Mouse (Mus musculus) limb, embryonic 10.5 days (tissue): ENCODE measurements around the gene Tmem44. TPM values are rescaled to one million over a fixed set of nuclear protein-coding genes. Genes with fewer than 3 reads are reported as not detected.

Source experiments
- DNase-seq: peaks from one replicate; pipeline ENCODE4 v3.0.0-alpha.2; 2017; ENCODE audit warnings: low spot score
- H3K27ac ChIP-seq: fragments of 300-500 bp; sonication (generic); 2 replicates; pipeline ENCODE4 v1.5.1; 2016; ENCODE audit warnings: mild to moderate bottlenecking
- H3K27me3 ChIP-seq: fragments of 300-500 bp; sonication (generic); 2 replicates; pipeline ENCODE4 v1.6.1; 2016; ENCODE audit warnings: low read depth, mild to moderate bottlenecking; ENCODE audit not compliant: poor library complexity, severe bottlenecking
- H3K36me3 ChIP-seq: fragments of 300-500 bp; sonication (generic); 2 replicates; pipeline ENCODE4 v1.6.1; 2016; ENCODE audit warnings: mild to moderate bottlenecking, moderate library complexity
- H3K4me1 ChIP-seq: fragments of 300-500 bp; sonication (generic); 2 replicates; pipeline ENCODE4 v1.6.1; 2016
- H3K4me3 ChIP-seq: fragments of 300-500 bp; sonication (generic); 2 replicates; pipeline ENCODE4 v1.5.1; 2016; ENCODE audit warnings: mild to moderate bottlenecking, moderate library complexity
- H3K9me3 ChIP-seq: fragments of 300-500 bp; sonication (generic); replicated peaks from 2 replicates; pipeline ENCODE4 v1.6.1; 2016; ENCODE audit warnings: mild to moderate bottlenecking
- WGBS: fragments of 180-500 bp; shearing (Covaris S2); methylation state at CpG from one replicate; pipeline ENCODE4 v1.1.7; 2016; 5-methylcytosine and 5-hydroxymethylcytosine counted together
- polyA plus RNA-seq: library from polyadenylated mRNA; unstranded; fragments of >200 nt; fragmentation: Nextera tagmentation; extraction: Ambion mirVana; gene quantifications from 2 replicates; pipeline ENCODE4 v1.2.1, GENCODE M21; 2016

Gene Tmem44
- polyA plus RNA-seq, 1 experiment from 2014 or later = 21.6 TPM

DNA sequence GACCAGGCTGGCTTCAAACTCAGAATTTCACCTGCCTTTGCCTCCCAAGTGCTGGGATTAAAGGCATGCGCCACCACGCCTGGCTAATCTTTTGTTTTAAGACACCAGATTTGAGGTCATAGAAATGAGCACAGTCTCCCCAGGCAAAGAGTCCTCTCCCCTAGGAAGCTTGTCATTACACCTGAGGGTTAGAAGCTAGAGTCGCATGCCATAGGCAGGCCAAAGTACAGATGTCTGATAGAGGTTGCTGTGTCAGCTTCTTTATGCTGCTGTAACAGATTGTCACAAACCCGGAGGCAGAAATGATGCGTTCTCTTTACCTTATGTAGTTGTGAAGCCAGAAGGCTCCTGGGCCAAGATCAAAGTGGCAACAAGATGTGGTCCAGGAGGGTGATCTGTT, 53.3 kb downstream of the Tmem44 start:
- no peak for DNase-seq
- Histone ChIP-seq H3K27me3 (no peaks in the 10 kb centered on the region), H3K36me3 (no peaks in the 10 kb centered on the region), H3K9me3 (no peaks in the 10 kb centered on the region), H3K4me1 (peaks cover 21% of the 10 kb centered on the region), H3K4me3 (no peak overlapping the region), H3K27ac (no peak overlapping the region)
- 90% methylated on average over 5 of the region's 5 CpGs for WGBS

DNA sequence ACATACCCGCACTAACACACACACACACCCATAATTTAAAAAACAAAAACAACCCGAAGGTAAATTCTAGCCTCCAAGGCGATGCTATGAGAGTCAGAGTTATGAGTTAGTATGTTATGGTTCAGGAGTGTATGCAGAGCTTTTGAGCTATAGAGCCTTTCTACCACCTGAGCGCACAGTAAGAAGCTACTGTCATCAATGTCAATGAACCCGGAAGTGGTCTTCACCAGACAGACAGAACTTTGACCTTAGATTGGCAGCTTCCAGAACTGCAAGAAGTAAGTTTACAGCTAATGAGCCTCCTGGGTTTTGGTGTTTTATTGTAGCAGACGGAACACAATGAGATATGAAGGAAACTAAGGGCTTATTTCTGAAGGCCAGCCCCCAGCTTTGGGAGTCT, 55.8 kb downstream of the Tmem44 start:
- H3K36me3 ChIP-seq = no peaks in the 10 kb centered on the region
- no peak overlapping the region for H3K4me3 ChIP-seq
- H3K27me3 ChIP-seq = no peaks in the 10 kb centered on the region
- no peak overlapping the region for H3K27ac ChIP-seq
- 90% methylated on average over 6 of the region's 6 CpGs for WGBS
- H3K4me1 ChIP-seq = peaks cover 12% of the 10 kb centered on the region
- H3K9me3 ChIP-seq = no peaks in the 10 kb centered on the region
- no peak for DNase-seq

DNA sequence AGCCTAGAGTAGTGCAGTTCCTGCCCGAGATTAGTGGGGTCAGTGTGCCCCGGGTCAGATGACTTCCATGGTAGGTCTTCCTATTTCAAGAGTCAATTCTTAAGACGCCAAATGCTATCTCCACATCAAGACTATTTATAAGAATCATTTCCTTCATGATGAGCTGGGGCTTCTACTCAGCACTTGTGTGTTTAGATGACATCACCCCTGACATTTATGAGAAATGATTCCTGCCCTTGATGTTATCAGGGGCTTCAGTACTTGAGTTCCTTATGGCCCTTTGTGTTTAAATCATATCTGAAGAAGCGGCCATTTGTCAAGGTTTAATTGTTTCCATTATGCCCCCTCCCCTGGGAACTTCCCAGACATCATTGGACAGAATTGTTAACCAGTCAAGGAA, 58.9 kb downstream of the Tmem44 start:
- Histone ChIP-seq H3K4me1 (0 out of 2 replicates have a peak, but pooled peaks cover 3% of the 10 kb centered on the region), H3K4me3 (no peak overlapping the region), H3K36me3 (no peaks in the 10 kb centered on the region), H3K9me3 (no peaks in the 10 kb centered on the region), H3K27ac (no peak overlapping the region), H3K27me3 (no peaks in the 10 kb centered on the region)
- DNase-seq = no peak
- 77% methylated on average over 4 of the region's 4 CpGs for WGBS

DNA sequence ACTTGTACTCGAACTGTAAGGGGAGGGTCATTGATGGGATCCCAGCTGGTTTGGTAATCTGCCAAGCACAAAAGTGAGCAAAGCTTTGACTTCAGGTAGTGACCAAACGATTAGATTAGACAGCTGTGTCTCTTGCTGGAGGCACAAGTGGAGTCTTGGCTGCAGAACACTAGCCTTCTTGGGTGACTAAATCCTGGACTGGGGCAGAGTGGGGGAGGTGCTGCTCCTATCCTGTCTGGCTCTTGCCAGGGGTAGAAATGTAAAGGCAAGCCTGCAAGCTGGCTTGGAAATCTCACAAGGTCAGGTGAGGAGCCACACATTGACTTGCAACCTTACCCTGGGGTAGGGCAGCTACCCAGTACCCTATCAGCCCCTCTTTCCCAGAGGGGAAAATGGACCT, 59.9 kb downstream of the Tmem44 start:
- Histone ChIP-seq H3K36me3 (no peaks in the 10 kb centered on the region), H3K9me3 (no peaks in the 10 kb centered on the region), H3K27me3 (no peaks in the 10 kb centered on the region), H3K27ac (no peak overlapping the region), H3K4me1 (0 out of 2 replicates have a peak, but pooled peaks cover 3% of the 10 kb centered on the region), H3K4me3 (no peak overlapping the region)
- WGBS = 81% methylated on average over 2 of the region's 2 CpGs
- DNase-seq = no peak

DNA sequence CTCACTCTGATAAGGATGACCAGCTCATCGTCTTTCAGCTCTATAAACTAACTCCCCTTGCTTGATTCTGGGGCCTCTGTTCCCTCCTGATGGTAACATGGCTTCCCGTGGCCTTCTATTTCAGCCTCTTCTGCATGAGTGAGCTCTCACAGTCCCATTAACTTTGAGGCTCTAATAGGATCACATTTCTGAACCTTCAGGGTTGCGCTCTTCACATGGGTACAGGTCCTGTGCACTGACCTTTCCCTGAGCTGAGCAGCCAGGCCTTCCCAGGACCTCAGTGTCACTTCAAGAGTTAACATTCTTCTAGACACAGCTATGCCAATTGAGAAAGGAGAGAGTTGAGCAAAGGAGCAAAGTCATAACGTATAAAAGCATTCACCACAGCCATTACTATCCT, 60.3 kb downstream of the Tmem44 start:
- H3K4me1 ChIP-seq = 0 out of 2 replicates have a peak, but pooled peaks cover 3% of the 10 kb centered on the region
- H3K27ac ChIP-seq = no peak overlapping the region
- no peak for DNase-seq
- H3K27me3 ChIP-seq = no peaks in the 10 kb centered on the region
- WGBS = 86% methylated on average over 4 of the region's 4 CpGs
- H3K36me3 ChIP-seq = no peaks in the 10 kb centered on the region
- H3K9me3 ChIP-seq = no peaks in the 10 kb centered on the region
- H3K4me3 ChIP-seq = no peak overlapping the region

DNA sequence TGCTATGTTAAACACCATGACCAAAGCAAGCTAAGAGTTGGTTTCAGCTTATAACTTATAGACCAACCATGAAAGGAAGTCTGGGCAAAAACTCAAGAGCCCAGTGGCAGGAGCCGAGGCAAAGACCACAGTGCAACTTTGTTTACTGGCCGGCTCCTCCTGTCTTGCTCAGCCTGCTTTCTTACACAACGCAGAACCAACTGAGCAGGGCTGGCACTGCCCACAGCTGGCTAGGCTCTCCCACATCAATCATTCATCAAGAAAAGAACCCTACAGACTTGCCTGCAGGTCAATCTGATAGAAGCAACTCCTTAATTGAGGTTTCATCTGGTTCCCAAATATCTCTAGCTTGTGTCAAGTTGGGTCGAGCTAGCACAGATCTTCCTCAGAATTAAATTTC, 61.0 kb downstream of the Tmem44 start:
- Histone ChIP-seq H3K36me3 (no peaks in the 10 kb centered on the region), H3K27me3 (no peaks in the 10 kb centered on the region), H3K4me3 (no peak overlapping the region), H3K9me3 (no peaks in the 10 kb centered on the region), H3K4me1 (0 out of 2 replicates have a peak, but pooled peaks cover 3% of the 10 kb centered on the region), H3K27ac (no peak overlapping the region)
- WGBS = 81% methylated on average over 4 of the region's 4 CpGs
- DNase-seq = no peak

DNA sequence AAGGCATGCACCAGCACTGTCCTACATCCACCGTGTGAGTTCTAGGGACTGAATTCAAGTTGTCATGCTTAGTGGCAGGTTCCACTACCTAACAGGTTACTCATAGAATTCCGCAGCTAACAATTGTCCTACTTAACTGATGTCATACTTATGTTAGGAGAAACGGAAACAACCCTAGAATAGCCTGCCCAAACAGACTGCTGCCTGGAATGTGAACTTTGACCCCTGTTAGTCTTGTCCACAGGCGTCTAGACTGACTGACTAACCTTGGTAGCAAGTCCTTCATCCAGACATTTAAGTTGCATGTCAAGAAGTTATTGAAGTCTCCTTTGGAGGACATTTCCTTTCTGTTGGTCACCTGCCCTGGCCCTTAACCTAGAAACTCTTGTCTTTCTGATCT, 64.1 kb downstream of the Tmem44 start:
- H3K4me3 ChIP-seq = no peak overlapping the region
- no peak for DNase-seq
- no peaks in the 10 kb centered on the region for H3K9me3 ChIP-seq
- H3K36me3 ChIP-seq = no peaks in the 10 kb centered on the region
- 0 out of 2 replicates have a peak, but pooled peaks cover 3% of the 10 kb centered on the region for H3K4me1 ChIP-seq
- WGBS = 68% methylated on average over 4 of the region's 4 CpGs
- H3K27me3 ChIP-seq = no peaks in the 10 kb centered on the region
- H3K27ac ChIP-seq = no peak overlapping the region

DNA sequence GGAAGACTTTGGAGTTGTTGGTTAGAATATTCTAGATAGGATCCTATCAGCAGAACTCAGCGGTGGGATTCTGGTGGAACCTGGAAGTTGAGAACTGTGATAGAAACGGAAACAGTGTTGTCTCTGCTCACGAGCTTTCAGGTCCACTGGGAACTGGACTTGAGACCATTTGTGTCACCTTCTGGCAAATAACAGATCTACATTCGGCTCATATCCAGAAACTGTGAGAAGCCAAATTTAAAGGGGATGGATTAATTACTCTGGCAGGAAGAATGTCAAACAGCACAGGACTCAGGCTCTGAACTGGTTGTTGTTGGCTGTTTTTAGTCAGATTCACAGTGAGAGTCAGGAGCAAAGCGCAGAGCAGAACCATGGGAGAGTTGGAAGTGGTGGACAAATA, 72.9 kb downstream of the Tmem44 start:
- Histone ChIP-seq H3K27ac (no peak overlapping the region), H3K4me1 (no peaks in the 10 kb centered on the region), H3K36me3 (no peaks in the 10 kb centered on the region), H3K27me3 (no peaks in the 10 kb centered on the region), H3K4me3 (no peak overlapping the region), H3K9me3 (no peaks in the 10 kb centered on the region)
- 91% methylated on average over 5 of the region's 5 CpGs for WGBS
- DNase-seq = no peak

DNA sequence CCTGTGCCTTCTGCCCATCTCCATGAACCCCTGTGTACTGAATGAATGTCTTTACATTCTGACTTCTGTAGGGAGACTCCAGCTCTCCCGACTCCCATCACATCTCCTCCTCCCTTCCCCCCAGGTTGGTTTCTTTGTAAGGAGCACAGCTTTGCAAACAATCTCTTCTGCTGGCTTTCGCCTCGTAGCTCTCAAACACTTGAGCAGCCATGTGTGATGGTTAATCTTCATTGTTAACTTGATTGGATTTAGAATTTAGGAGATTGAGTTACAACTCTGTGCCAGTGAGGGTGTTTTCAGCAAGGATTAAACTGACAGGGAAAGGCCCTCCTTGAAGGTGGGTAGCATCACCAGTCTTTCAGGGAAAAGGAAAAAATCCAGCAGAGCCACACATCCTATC, 73.6 kb downstream of the Tmem44 start:
- H3K4me3 ChIP-seq = no peak overlapping the region
- no peaks in the 10 kb centered on the region for H3K4me1 ChIP-seq
- no peaks in the 10 kb centered on the region for H3K36me3 ChIP-seq
- DNase-seq = no peak
- no peaks in the 10 kb centered on the region for H3K9me3 ChIP-seq
- WGBS = 87% methylated on average over 3 of the region's 3 CpGs
- no peaks in the 10 kb centered on the region for H3K27me3 ChIP-seq
- no peak overlapping the region for H3K27ac ChIP-seq

DNA sequence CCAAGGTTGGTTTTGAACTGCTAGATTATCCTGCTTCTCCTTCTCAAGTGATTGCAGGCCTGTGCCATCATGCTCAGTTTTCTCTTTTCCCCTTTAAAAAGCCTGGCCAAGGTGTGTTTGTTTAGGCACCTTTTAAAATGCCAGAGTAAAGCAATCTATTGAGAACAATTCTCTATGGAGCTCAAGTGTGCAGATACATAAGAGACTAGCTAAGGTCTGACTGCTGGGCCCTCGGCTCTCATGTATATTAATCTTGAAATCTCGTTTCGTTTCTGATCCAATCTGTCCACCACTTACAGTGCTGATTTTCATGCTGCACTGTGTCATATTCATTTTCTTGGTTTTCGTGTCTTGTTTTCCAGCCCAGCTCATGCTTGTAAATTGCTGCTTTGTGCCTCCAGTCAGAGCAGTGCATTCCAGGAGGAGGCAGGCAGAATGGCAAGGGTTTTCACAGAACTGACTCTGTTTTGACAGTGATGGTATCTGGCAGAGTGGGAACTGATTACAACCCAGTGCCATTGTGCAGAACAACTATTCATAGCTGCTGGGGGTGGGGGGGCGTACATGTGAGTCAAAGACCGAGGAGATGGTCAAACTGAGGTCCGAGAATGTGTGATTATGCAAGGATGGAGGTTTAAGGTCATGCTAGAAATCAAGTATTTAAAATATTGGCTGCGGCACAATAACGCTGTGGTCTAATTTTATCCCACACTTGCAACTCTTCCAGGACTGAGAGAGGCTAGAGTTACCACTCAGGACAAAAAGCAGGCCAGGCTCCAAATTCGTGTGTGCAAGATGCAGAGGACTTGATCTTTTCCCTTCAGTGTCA, 74.8 kb downstream of the Tmem44 start:
- WGBS = 85% methylated on average over 10 of the region's 10 CpGs
- Histone ChIP-seq H3K4me3 (no peak overlapping the region), H3K4me1 (no peaks in the 10 kb centered on the region), H3K9me3 (no peaks in the 10 kb centered on the region), H3K36me3 (no peaks in the 10 kb centered on the region), H3K27ac (no peak overlapping the region), H3K27me3 (no peaks in the 10 kb centered on the region)
- no peak for DNase-seq

DNA sequence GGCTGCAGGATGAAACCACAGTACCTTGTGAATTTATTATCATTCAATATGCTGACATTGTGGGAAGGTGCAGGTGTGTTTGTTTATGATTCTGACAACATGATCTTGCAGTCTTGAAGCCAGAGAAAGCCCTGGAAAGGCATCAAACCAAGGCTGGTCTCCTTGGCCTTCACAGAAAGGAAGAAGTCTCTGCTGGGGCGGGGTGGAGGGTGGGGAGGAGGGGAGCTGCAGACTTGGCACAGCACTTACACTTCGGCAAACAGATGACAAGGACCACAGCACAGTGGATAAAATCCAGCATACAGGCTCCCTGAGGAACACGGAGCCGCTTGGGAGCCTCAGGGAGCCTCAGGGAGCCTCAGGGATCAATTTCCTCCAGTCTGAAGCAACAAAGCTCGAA, 78.2 kb downstream of the Tmem44 start:
- H3K27ac ChIP-seq = no peak overlapping the region
- 77% methylated on average over 5 of the region's 5 CpGs for WGBS
- no peaks in the 10 kb centered on the region for H3K9me3 ChIP-seq
- no peaks in the 10 kb centered on the region for H3K36me3 ChIP-seq
- H3K27me3 ChIP-seq = no peaks in the 10 kb centered on the region
- no peak for DNase-seq
- no peaks in the 10 kb centered on the region for H3K4me1 ChIP-seq
- H3K4me3 ChIP-seq = no peak overlapping the region

DNA sequence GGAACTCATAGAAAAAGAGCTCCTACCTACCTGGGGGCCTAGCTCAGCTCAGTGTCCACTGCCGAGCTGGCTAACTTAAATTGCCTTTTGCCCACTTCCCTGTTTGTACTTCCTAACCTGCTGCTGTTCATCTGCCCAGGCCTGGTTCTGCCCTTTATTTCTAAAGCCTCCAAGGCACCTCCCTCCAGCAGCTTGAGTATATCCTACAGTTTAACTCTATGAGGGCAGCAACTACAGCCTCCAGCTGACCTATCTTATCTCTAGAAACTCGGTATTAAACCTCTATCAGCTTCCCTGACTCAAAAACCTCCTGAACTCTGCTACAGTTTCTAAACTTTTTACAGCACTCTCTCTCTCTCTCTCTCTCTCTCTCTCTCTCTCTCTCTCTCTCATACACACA, 78.7 kb downstream of the Tmem44 start:
- H3K27me3 ChIP-seq = no peaks in the 10 kb centered on the region
- DNase-seq = no peak
- WGBS = 80% methylated on average over 2 of the region's 2 CpGs
- no peaks in the 10 kb centered on the region for H3K4me1 ChIP-seq
- no peaks in the 10 kb centered on the region for H3K9me3 ChIP-seq
- H3K36me3 ChIP-seq = no peaks in the 10 kb centered on the region
- no peak overlapping the region for H3K27ac ChIP-seq
- H3K4me3 ChIP-seq = no peak overlapping the region

DNA sequence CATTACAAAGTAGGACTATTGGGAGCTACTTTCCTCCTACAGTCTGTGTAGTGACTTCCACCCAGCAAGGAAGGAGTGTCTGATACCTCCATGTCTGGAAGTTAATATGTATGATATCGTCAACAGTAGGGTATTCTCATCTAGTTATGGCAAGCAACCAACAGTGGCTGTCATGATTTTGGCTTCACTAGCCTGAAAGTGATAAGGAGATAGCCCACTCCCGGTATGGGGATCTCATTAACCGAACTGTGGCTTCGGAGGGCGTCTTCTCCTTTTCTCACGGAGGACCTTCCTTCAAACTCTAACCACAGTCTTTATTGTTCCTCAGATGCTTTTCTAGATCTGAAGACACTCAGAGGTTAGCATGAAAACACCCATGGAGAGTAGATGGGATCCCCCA, 81.7 kb downstream of the Tmem44 start:
- no peak overlapping the region for H3K27ac ChIP-seq
- 97% methylated on average over 6 of the region's 6 CpGs for WGBS

More for the DNA sequence above, 81.7 kb downstream of the Tmem44 start:
- no peak for DNase-seq
- no peak overlapping the region for H3K4me3 ChIP-seq
- no peaks in the 10 kb centered on the region for H3K36me3 ChIP-seq
- no peaks in the 10 kb centered on the region for H3K9me3 ChIP-seq
- H3K27me3 ChIP-seq = no peaks in the 10 kb centered on the region
- H3K4me1 ChIP-seq = no peaks in the 10 kb centered on the region
